Mouse (Mus musculus) forebrain, embryonic 13.5 days (tissue): ENCODE measurements around the gene Teddm1a. TPM values are rescaled to one million over a fixed set of nuclear protein-coding genes. Genes with fewer than 3 reads are reported as not detected.

Source experiments
- ATAC-seq: fragments of 200-750 bp; cut with Nextera tagmentation; 2 replicates; pipeline ENCODE4 v1.8.0; 2017
- H3K27ac ChIP-seq: fragments of 300-500 bp; sonication (generic); 2 replicates; pipeline ENCODE4 v1.5.1; 2015; ENCODE audit warnings: inconsistent platforms, mild to moderate bottlenecking, moderate library complexity
- H3K27me3 ChIP-seq: fragments of 300-500 bp; sonication (generic); 2 replicates; pipeline ENCODE4 v1.6.1; 2015; ENCODE audit warnings: mild to moderate bottlenecking, inconsistent platforms
- H3K36me3 ChIP-seq: fragments of 300-500 bp; sonication (generic); 2 replicates; pipeline ENCODE4 v1.6.1; 2015; ENCODE audit warnings: mild to moderate bottlenecking, inconsistent platforms; ENCODE audit not compliant: poor library complexity, severe bottlenecking
- H3K4me1 ChIP-seq: fragments of 300-500 bp; sonication (generic); 2 replicates; pipeline ENCODE4 v1.6.1; 2015; ENCODE audit warnings: inconsistent platforms
- H3K4me2 ChIP-seq: fragments of 300-500 bp; sonication (generic); 2 replicates; pipeline ENCODE4 v1.6.1; 2015; ENCODE audit warnings: inconsistent platforms, mild to moderate bottlenecking, moderate library complexity
- H3K4me3 ChIP-seq: fragments of 300-500 bp; sonication (generic); 2 replicates; pipeline ENCODE4 v1.5.1; 2015; ENCODE audit warnings: mild to moderate bottlenecking, inconsistent platforms
- H3K9ac ChIP-seq: fragments of 300-500 bp; sonication (generic); 2 replicates; pipeline ENCODE4 v1.6.1; 2015; ENCODE audit warnings: mild to moderate bottlenecking, inconsistent platforms
- H3K9me3 ChIP-seq: fragments of 300-500 bp; sonication (generic); replicated peaks from 2 replicates; pipeline ENCODE4 v1.6.1; 2016; ENCODE audit warnings: inconsistent platforms
- WGBS: fragments of 180-500 bp; shearing (Covaris S2); methylation state at CpG from one replicate; pipeline ENCODE4 v1.1.7; 2015; 5-methylcytosine and 5-hydroxymethylcytosine counted together
- polyA plus RNA-seq: library from polyadenylated mRNA; unstranded; fragments of >200 nt; fragmentation: Nextera tagmentation; extraction: Ambion mirVana; gene quantifications from 2 replicates; pipeline ENCODE4 v1.2.1, GENCODE M21; 2015

Teddm1a gene
- polyA plus RNA-seq, 1 experiment from 2014 or later, result not detected

- no peak overlapping the region for H3K4me3 ChIP-seq
- no peak overlapping the region for H3K27ac ChIP-seq
- 90% methylated on average over 4 of the region's 4 CpGs for WGBS
- no peak for ATAC-seq
- peaks cover under 1% of the 10 kb centered on the region; the same call in 1 of the 2 replicates for H3K4me1 ChIP-seq
- no peaks in the 10 kb centered on the region for H3K9me3 ChIP-seq
- H3K9ac ChIP-seq, result no peak overlapping the region
- no peak overlapping the region for H3K4me2 ChIP-seq
- no peaks in the 10 kb centered on the region for H3K27me3 ChIP-seq
- peaks cover 78% of the 10 kb centered on the region for H3K36me3 ChIP-seq
Observed at GRCm38 (mm10) chr1:153908741-153909140, 17.2 kb downstream of the Teddm1a start.

GRCm38 (mm10) chr1:153909213-153909962, 17.8 kb downstream of the Teddm1a start:
- Histone ChIP-seq H3K9me3 (no peaks in the 10 kb centered on the region), H3K4me2 (no peak overlapping the region), H3K27me3 (no peaks in the 10 kb centered on the region), H3K36me3 (peaks cover 72% of the 10 kb centered on the region), H3K27ac (no peak overlapping the region), H3K9ac (no peak overlapping the region), H3K4me1 (no peaks in the 10 kb centered on the region), H3K4me3 (no peak overlapping the region)
- 90% methylated on average over 10 of the region's 10 CpGs for WGBS
- no peak for ATAC-seq

- Histone ChIP-seq H3K27ac (no peak overlapping the region), H3K9ac (no peak overlapping the region), H3K4me3 (no peak overlapping the region), H3K36me3 (peaks cover 66% of the 10 kb centered on the region), H3K4me1 (no peaks in the 10 kb centered on the region), H3K27me3 (no peaks in the 10 kb centered on the region), H3K9me3 (0 out of 2 replicates have a peak, but pooled peaks cover 4% of the 10 kb centered on the region), H3K4me2 (no peak overlapping the region)
- WGBS, result 93% methylated on average over 9 of the region's 9 CpGs
- no peak for ATAC-seq
Observed at GRCm38 (mm10) chr1:153909963-153910291, 18.4 kb downstream of the Teddm1a start.

- H3K4me3 ChIP-seq, result no peak overlapping the region
- no peak overlapping the region for H3K9ac ChIP-seq
- WGBS, result 93% methylated on average over 5 of the region's 5 CpGs
- H3K9me3 ChIP-seq, result 0 out of 2 replicates have a peak, but pooled peaks cover 4% of the 10 kb centered on the region
- no peaks in the 10 kb centered on the region for H3K27me3 ChIP-seq
- no peak for ATAC-seq
- no peaks in the 10 kb centered on the region for H3K4me1 ChIP-seq
- no peak overlapping the region for H3K4me2 ChIP-seq
- H3K27ac ChIP-seq, result no peak overlapping the region; the same call in 1 of the 2 replicates
- H3K36me3 ChIP-seq, result peaks cover 61% of the 10 kb centered on the region
Observed at GRCm38 (mm10) chr1:153910423-153910822, 18.9 kb downstream of the Teddm1a start.

GRCm38 (mm10) chr1:153911276-153911795, 19.8 kb downstream of the Teddm1a start:
- 92% methylated on average over 6 of the region's 6 CpGs for WGBS
- Histone ChIP-seq H3K27ac (no peak overlapping the region), H3K9me3 (0 out of 2 replicates have a peak, but pooled peaks cover 4% of the 10 kb centered on the region), H3K27me3 (no peaks in the 10 kb centered on the region), H3K36me3 (peaks cover 52% of the 10 kb centered on the region), H3K4me1 (no peaks in the 10 kb centered on the region), H3K4me2 (no peak overlapping the region), H3K4me3 (no peak overlapping the region), H3K9ac (no peak overlapping the region)
- ATAC-seq, result no peak

GRCm38 (mm10) chr1:153913869-153914268, 22.3 kb downstream of the Teddm1a start:
- Histone ChIP-seq H3K9ac (no peak overlapping the region), H3K4me1 (no peaks in the 10 kb centered on the region), H3K4me2 (no peak overlapping the region), H3K27me3 (no peaks in the 10 kb centered on the region), H3K4me3 (no peak overlapping the region), H3K36me3 (peaks cover 27% of the 10 kb centered on the region), H3K27ac (no peak overlapping the region), H3K9me3 (0 out of 2 replicates have a peak, but pooled peaks cover 4% of the 10 kb centered on the region)
- ATAC-seq, result no peak
- WGBS, result 87% methylated on average over 3 of the region's 3 CpGs

GRCm38 (mm10) chr1:153918521-153919206, 27.1 kb downstream of the Teddm1a start:
- Histone ChIP-seq H3K4me3 (no peak overlapping the region), H3K9me3 (0 out of 2 replicates have a peak, but pooled peaks cover 4% of the 10 kb centered on the region), H3K9ac (no peak overlapping the region), H3K4me1 (no peaks in the 10 kb centered on the region), H3K4me2 (no peak overlapping the region), H3K27ac (no peak overlapping the region), H3K27me3 (no peaks in the 10 kb centered on the region), H3K36me3 (no peaks in the 10 kb centered on the region)
- WGBS, result 68% methylated on average over 3 of the region's 3 CpGs
- ATAC-seq, result no peak

GRCm38 (mm10) chr1:153921642-153922041, 30.1 kb downstream of the Teddm1a start:
- Histone ChIP-seq H3K4me2 (no peak overlapping the region), H3K36me3 (no peaks in the 10 kb centered on the region)

GRCm38 (mm10) chr1:153922571-153923021, 31.1 kb downstream of the Teddm1a start:
- no peak overlapping the region for H3K4me2 ChIP-seq

More at GRCm38 (mm10) chr1:153921642-153922041, 30.1 kb downstream of the Teddm1a start:
- H3K9ac ChIP-seq, result no peak overlapping the region
- H3K27ac ChIP-seq, result no peak overlapping the region
- no peaks in the 10 kb centered on the region for H3K9me3 ChIP-seq
- no peaks in the 10 kb centered on the region for H3K4me1 ChIP-seq
- H3K4me3 ChIP-seq, result no peak overlapping the region
- no peak for ATAC-seq
- 90% methylated on average over 3 of the region's 3 CpGs for WGBS
- no peaks in the 10 kb centered on the region for H3K27me3 ChIP-seq

GRCm38 (mm10) chr1:153924395-153925385, 33.1 kb downstream of the Teddm1a start:
- no peak overlapping the region for H3K9ac ChIP-seq
- H3K9me3 ChIP-seq, result no peaks in the 10 kb centered on the region
- ATAC-seq, result no peak
- WGBS, result 81% methylated on average over 6 of the region's 6 CpGs
- H3K36me3 ChIP-seq, result no peaks in the 10 kb centered on the region
- H3K4me1 ChIP-seq, result no peaks in the 10 kb centered on the region
- H3K4me3 ChIP-seq, result no peak overlapping the region
- H3K27ac ChIP-seq, result no peak overlapping the region
- no peak overlapping the region for H3K4me2 ChIP-seq
- H3K27me3 ChIP-seq, result no peaks in the 10 kb centered on the region

More at GRCm38 (mm10) chr1:153922571-153923021, 31.1 kb downstream of the Teddm1a start:
- H3K9ac ChIP-seq, result no peak overlapping the region
- H3K36me3 ChIP-seq, result no peaks in the 10 kb centered on the region
- 66% methylated on average over 5 of the region's 5 CpGs for WGBS
- H3K27me3 ChIP-seq, result no peaks in the 10 kb centered on the region
- H3K9me3 ChIP-seq, result no peaks in the 10 kb centered on the region
- H3K27ac ChIP-seq, result no peak overlapping the region
- H3K4me1 ChIP-seq, result no peaks in the 10 kb centered on the region
- no peak overlapping the region for H3K4me3 ChIP-seq
- no peak for ATAC-seq

- Histone ChIP-seq H3K9me3 (no peaks in the 10 kb centered on the region), H3K4me2 (no peak overlapping the region), H3K4me3 (no peak overlapping the region), H3K27ac (no peak overlapping the region), H3K36me3 (no peaks in the 10 kb centered on the region), H3K4me1 (no peaks in the 10 kb centered on the region), H3K9ac (no peak overlapping the region), H3K27me3 (no peaks in the 10 kb centered on the region)
- ATAC-seq, result no peak
- WGBS, result 87% methylated on average over 2 of the region's 2 CpGs
Observed at GRCm38 (mm10) chr1:153930431-153930830, 38.9 kb downstream of the Teddm1a start.
